Mouse (Mus musculus) liver, embryonic 18 days (tissue): ENCODE measurements around the gene Srp72. TPM values are rescaled to one million over a fixed set of nuclear protein-coding genes. Genes with fewer than 3 reads are reported as not detected.

Source experiments
- polyA plus RNA-seq: library from polyadenylated mRNA; depleted of rRNA; stranded (reverse); fragments of >200 nt; gene quantifications from 2 replicates; pipeline ENCODE4 v1.2.3, GENCODE M21; 2012; rRNA removed

Srp72 gene
- 34.2 and 36.1 TPM in 2 replicates for polyA plus RNA-seq

DNA sequence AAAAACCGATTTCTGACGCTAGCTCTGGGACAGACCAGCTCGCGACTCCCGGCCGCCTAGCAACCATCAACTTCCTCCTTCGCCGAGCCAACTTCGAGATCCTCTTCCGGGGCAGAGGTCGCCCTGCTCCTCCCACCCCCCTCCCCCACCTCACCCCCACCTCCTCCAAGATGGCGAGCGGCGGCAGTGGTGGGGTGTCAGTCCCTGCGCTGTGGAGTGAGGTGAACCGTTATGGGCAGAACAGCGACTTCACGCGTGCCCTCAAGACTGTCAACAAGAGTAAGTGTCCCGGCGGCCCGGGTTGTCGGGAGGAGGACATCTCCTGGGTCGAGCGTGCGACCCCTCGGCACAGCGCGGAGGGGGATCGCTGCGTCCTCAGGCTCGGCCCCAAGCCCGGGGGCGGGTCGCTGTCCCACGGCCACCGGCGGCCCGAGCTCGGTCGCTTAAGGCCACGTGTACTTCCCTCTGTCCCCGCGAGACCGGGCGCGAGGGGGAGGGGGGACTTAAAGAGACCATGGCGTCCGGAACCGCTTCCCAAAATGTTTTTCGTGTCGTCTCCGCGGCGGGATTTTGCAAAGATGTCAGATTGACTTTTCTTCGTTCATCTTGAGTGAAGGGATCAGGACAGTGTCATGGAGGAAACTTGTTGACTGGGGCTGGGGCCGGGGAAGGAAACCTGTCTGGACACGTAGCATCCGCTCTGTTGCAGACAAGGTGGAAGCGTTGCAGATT, at the start of gene Srp72:
Gene Srp72 (plus strand): TSS at position 130 of the 732 bp plus-strand sequence.

DNA sequence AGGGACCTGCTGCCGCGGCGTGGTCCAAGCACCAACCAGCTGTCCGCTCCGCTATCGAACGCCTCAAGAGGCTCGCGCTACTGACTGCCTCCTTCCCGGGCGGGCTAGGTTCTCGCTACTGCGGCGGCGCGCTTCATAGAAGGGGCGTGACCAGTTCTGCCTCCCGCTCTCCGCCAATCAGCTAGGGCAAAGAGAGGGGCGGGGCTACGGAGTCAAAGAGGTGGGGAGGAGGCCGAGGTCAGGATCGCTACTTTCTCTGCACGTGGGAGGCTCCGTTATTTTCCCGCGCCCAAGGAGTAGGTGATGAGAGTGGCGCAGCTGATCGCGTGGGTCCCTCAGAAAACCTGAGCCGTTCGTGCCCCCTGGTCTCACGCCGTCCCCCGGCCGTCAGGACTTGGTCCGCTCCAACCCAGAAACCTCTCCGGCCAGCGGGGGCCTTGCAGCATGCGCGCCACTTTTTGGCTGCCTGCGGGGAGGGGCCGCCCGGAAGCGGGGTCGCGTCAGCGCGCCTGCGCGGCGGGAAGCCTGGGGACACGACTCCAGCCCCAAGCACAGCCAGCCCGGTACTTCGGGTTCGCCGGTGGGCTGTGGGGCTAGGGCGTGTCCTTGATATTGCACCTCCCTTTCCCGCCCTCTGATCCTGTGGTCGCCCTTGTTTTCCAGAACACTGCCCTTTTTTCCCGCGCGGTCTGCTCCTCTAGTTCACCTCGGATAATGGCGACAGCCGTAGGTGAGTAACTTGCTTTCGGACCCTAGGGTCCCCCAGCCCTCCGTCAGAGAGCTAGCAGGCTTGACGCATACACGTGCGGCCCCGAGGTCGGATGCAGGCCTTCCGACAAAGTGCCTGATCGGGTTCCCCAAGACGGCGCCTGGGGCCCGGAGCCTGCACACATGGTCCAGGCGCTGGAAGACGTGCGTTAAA, 23.1 kb upstream of the Srp72 start, which contains the start of the genes Paics and Ppat:
Gene Paics (plus strand): TSS at position 202 of the 922 bp plus-strand sequence.
Gene Ppat (minus strand): TSS at position 473 of the 922 bp plus-strand sequence.

DNA sequence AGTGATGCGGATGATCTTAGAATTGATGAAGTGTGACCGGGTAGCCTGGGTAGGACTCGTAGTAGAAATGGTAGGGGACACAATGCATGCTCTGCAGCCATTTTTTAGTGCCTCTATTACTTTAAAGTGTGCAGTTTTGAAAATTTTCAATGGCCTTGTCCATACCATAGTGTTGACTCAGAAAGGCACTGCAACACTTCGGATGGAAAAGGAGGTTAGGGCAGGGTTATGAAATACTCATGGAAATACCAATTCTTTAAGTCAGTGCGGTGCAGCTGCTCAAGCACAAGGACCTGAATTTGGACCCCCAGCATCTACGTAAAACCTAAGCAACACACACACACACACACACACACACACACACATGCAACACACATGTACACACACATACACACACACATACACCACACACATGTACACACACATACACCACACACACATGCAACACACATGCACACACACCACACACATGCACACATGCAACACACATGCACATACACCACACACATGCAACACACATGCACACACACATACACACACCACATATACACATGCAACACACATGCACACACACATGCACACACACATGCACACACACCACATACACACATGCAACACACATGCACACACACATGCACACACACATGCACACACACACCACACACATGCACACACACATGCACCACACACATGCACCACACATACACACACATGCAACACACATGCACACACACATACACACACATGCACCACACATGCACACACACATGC, 29.8 kb downstream of the Srp72 start, which contains the start of gene Arl9:
Gene Arl9 (plus strand): TSS at position 5 of the 771 bp plus-strand sequence.

DNA sequence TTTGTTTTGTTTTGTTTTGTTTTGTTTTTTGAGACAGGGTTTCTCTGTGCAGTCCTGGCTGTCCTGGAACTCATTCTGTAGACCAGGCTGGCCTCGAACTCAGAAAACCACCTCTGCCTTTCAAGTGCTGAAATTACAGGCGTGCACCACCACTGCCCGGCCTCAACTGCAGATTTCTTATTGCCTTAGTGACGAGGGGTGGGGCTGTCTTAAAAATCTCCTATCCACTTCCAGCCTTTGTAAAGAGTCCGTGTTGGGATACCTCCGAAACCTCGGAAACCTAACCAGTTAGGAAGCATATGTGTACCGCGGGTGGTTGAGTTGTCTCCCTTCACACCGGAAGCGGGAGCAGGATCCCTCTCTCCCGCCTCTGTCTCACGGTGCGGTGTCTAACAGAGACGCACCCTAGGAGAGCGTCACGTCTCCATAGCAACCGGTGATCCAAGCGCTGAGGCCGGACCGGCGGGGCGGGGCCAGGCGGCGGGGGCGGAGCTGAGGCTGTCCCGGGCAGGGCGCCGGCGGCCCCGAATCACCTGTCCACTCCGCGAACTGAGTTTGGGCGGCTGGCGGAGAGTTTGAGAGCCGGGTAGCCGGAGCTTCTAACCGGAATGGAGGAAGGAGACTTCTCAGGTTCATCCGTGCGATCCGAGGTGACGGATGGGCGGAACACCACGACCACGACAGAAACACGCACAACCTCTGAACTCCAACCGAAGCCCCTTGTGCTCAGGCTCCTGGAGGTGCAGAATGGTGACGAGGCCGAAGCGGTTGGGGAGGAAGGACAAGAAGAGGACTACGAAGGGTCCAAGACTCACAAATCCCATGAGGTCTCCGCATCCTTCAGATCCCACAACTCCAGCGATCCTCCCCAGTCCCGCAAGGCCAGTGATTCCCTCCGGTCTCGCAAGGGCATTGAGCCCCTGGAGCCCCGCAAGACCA, 41.3 kb downstream of the Srp72 start, which contains the start of gene Thegl:
Gene Thegl (plus strand): TSS at position 480 of the 939 bp plus-strand sequence.

Other genes with a start within 250 kb of the Srp72 start
- gene Aasdh, start 69.2 kb upstream of the Srp72 start, polyA plus RNA-seq = 5.8 and 6.1 TPM in 2 replicates
- gene Paics, start 23.4 kb upstream of the Srp72 start, polyA plus RNA-seq = 60.0 and 62.7 TPM in 2 replicates
- 9.8 and 10.2 TPM in 2 replicates for gene Ppat, start 23.1 kb upstream of the Srp72 start, polyA plus RNA-seq
- gene Arl9, start 29.4 kb downstream of the Srp72 start, polyA plus RNA-seq = 0.18 and 0.42 TPM in 2 replicates
- 0.31 and 0.45 TPM in 2 replicates for gene Thegl, start 41.3 kb downstream of the Srp72 start, polyA plus RNA-seq
- gene Hopx, start 140.4 kb downstream of the Srp72 start, polyA plus RNA-seq = 11.9 and 15.4 TPM in 2 replicates
- gene Spink2, start 236.8 kb downstream of the Srp72 start, polyA plus RNA-seq = 0.06 and 0.19 TPM in 2 replicates